Mouse (Mus musculus) E14TG2a.4 (cell line): ENCODE results near the gene Idi2.
"Not testable (repeated sequence)": the region's sequence is repeated elsewhere in the genome, so short reads cannot be mapped to it uniquely, and the experiment has no call there.

ENCODE experiments used
- H3K27me3 ChIP-seq: 2 replicates; pipeline ENCODE4 v1.6.1; 2014; ENCODE audit warnings: low read length, control low read depth; ENCODE audit not compliant: insufficient read depth
- H3K36me3 ChIP-seq: 2 replicates; pipeline ENCODE4 v1.6.1; 2014; ENCODE audit warnings: low read length, control low read depth; ENCODE audit not compliant: insufficient read depth
- H3K4me1 ChIP-seq: replicated peaks from 2 replicates; pipeline ENCODE4 v1.6.1; 2014; ENCODE audit warnings: low read depth, low read length, control low read depth
- H3K4me3 ChIP-seq: replicated peaks from 2 replicates; pipeline ENCODE4 v1.5.1; 2014; ENCODE audit warnings: mild to moderate bottlenecking, low read length
- H3K9me3 ChIP-seq: 2 replicates; pipeline ENCODE4 v1.6.1; 2014; ENCODE audit warnings: low read length, control low read depth
- CTCF ChIP-seq: conservative IDR thresholded peaks from 2 replicates; pipeline ENCODE4 v1.5.1; 2014; ENCODE audit warnings: low read length
- NANOG ChIP-seq: IDR thresholded peaks from 2 replicates; pipeline ENCODE4 v1.6.1; 2014; ENCODE audit warnings: borderline replicate concordance, low read length, mixed read lengths
- POU5F1 ChIP-seq: IDR thresholded peaks from 2 replicates; pipeline ENCODE4 v1.6.1; 2014; ENCODE audit warnings: low read length, borderline replicate concordance

The Idi2 gene

GRCm38 (mm10) chr13:8962266-8962665 is 9.6 kb downstream of the Idi2 start:
- H3K36me3 ChIP-seq, result peaks cover 16% of the 10 kb centered on the region
- not testable (repeated sequence) for H3K4me3 ChIP-seq, H3K27me3 ChIP-seq, H3K4me1 ChIP-seq
- H3K9me3 ChIP-seq, result peaks cover 21% of the 10 kb centered on the region

- TF ChIP-seq NANOG, result no peak
- TF ChIP-seq CTCF, result no peak
- TF ChIP-seq POU5F1, result no peak
These were observed 12.6 kb downstream of the Idi2 start for GRCm38 (mm10) chr13:8965224-8965623.

GRCm38 (mm10) chr13:8967742-8968141 is 15.1 kb downstream of the Idi2 start:
- no peak for TF ChIP-seq CTCF
- no peak for TF ChIP-seq POU5F1
- no peak for TF ChIP-seq NANOG
- no peaks in the 10 kb centered on the region for H3K27me3 ChIP-seq
- peaks cover 29% of the 10 kb centered on the region for H3K9me3 ChIP-seq
- peaks cover 7% of the 10 kb centered on the region; the same call in 1 of the 2 replicates for H3K4me1 ChIP-seq
- peaks cover 71% of the 10 kb centered on the region for H3K36me3 ChIP-seq
- H3K4me3 ChIP-seq, result no peak overlapping the region

More at GRCm38 (mm10) chr13:8965224-8965623, 12.6 kb downstream of the Idi2 start:
- H3K36me3 ChIP-seq, result peaks cover 46% of the 10 kb centered on the region
- no peak overlapping the region for H3K4me3 ChIP-seq
- H3K4me1 ChIP-seq, result peaks cover 14% of the 10 kb centered on the region; the same call in 1 of the 2 replicates
- no peaks in the 10 kb centered on the region for H3K27me3 ChIP-seq
- H3K9me3 ChIP-seq, result peaks cover 29% of the 10 kb centered on the region

GRCm38 (mm10) chr13:8972369-8972768 is 19.7 kb downstream of the Idi2 start:
- no peaks in the 10 kb centered on the region for H3K27me3 ChIP-seq
- H3K4me3 ChIP-seq, result no peak overlapping the region
- H3K9me3 ChIP-seq, result peaks cover 7% of the 10 kb centered on the region
- H3K4me1 ChIP-seq, result peaks cover 6% of the 10 kb centered on the region; the same call in 1 of the 2 replicates
- H3K36me3 ChIP-seq, result peaks cover 99% of the 10 kb centered on the region
- TF ChIP-seq CTCF (peak; percentile 20; the same call in 1 of the 2 replicates), NANOG (no peak), POU5F1 (no peak)

GRCm38 (mm10) chr13:8972972-8973371 is 20.3 kb downstream of the Idi2 start:
- no peaks in the 10 kb centered on the region for H3K27me3 ChIP-seq
- peaks cover 6% of the 10 kb centered on the region; the same call in 1 of the 2 replicates for H3K4me1 ChIP-seq
- H3K9me3 ChIP-seq, result peaks cover 1% of the 10 kb centered on the region
- H3K36me3 ChIP-seq, result peaks cover 99% of the 10 kb centered on the region
- H3K4me3 ChIP-seq, result no peak overlapping the region
- TF ChIP-seq NANOG (no peak), CTCF (no peak), POU5F1 (no peak)

GRCm38 (mm10) chr13:8992231-8992630 is 39.6 kb downstream of the Idi2 start:
- peaks cover 56% of the 10 kb centered on the region for H3K4me1 ChIP-seq
- H3K36me3 ChIP-seq, result peaks cover 62% of the 10 kb centered on the region
- H3K4me3 ChIP-seq, result no peak overlapping the region
- no peaks in the 10 kb centered on the region for H3K27me3 ChIP-seq
- no peaks in the 10 kb centered on the region for H3K9me3 ChIP-seq
- no peak for TF ChIP-seq POU5F1
- no peak for TF ChIP-seq NANOG
- no peak for TF ChIP-seq CTCF

- TF ChIP-seq CTCF (no peak), POU5F1 (no peak), NANOG (no peak)
- Histone ChIP-seq H3K9me3 (no peaks in the 10 kb centered on the region), H3K36me3 (peaks cover 31% of the 10 kb centered on the region), H3K4me3 (peak overlapping the region; percentile 100), H3K27me3 (no peaks in the 10 kb centered on the region), H3K4me1 (peaks cover 53% of the 10 kb centered on the region)
These were observed 42.7 kb downstream of the Idi2 start for GRCm38 (mm10) chr13:8995159-8995989.

GRCm38 (mm10) chr13:8995990-8996786 is 43.5 kb downstream of the Idi2 start, which contains the start of gene Gtpbp4:
TSS of gene Gtpbp4 (minus strand) at chr13:8996083.
- Histone ChIP-seq H3K4me1 (peaks cover 47% of the 10 kb centered on the region), H3K27me3 (no peaks in the 10 kb centered on the region), H3K36me3 (peaks cover 23% of the 10 kb centered on the region), H3K9me3 (no peaks in the 10 kb centered on the region), H3K4me3 (peak within 1 kb of the TSS; percentile 100)
- no peak for TF ChIP-seq POU5F1
- TF ChIP-seq NANOG, result no peak
- peak; percentile 12; the same call in 1 of the 2 replicates for TF ChIP-seq CTCF

- H3K4me3 ChIP-seq, result peak overlapping the region; percentile 100; the same call in 1 of the 2 replicates
- not testable (repeated sequence) for H3K9me3 ChIP-seq, H3K27me3 ChIP-seq
- H3K4me1 ChIP-seq, result peaks cover 49% of the 10 kb centered on the region
- H3K36me3 ChIP-seq, result peaks cover 13% of the 10 kb centered on the region
These were observed 44.6 kb downstream of the Idi2 start for GRCm38 (mm10) chr13:8997221-8997620.
